Mouse (Mus musculus): ENCODE results near the gene Chd9. TPM values are rescaled to one million over a fixed set of nuclear protein-coding genes. Genes with fewer than 3 reads are reported as not detected.

Gene Chd9
- 95.6 and 110 TPM in 2 replicates for polyA plus RNA-seq (2014; fragmentation: Nextera tagmentation; extraction: Ambion mirVana)

DNA sequence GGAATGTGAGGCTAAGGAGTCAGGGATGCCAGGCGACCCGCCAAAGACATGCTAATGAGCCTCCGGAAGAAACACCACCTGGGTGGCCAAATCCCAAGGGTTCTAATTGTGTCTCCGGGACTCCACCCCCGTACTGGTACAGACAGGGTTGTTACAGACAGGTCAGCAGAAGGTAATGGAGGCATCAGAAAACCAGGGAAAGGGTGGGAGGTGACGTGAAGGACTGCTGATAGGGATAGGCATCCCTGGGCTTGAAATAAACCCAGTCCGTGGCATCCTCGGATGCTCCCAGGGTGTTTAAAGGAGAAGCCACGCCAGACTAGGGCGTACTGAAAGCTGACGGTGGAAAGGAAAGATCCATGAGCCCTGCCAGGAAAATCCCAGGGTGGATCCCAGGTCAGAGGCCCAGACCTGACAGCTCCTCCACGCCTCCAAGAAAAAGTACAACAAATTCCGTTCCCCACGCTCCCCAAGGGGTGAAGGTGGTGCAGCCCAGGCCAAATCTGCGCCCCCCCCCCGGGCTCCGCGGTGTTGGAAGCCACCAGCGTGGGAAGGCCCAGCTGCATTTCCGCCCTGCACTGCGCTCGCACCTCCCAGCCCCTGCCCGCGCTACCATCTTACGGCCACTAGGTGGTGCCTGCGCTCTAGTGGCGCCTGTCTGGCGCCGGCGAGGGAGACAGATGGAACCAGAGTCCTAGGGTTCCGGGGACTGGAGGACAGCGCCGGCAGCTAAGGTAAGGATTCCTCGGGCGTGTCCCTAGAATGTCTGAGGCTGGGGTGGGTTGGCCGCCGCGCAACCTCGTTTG is at the start of gene Chd9:
Gene Chd9, plus strand, starts transcription at position 172 of the 806 bp plus-strand sequence.
- Histone ChIP-seq H3K4me1 (ENCODE audit: control insufficient read depth, insufficient read depth, low read length) (peaks cover 11% of the 10 kb centered on the region), H3K4me2 (ENCODE audit: low read length) (peak within 1 kb of the TSS; percentile 77), H3K27ac (ENCODE audit: low read depth, low read length) (peak within 1 kb of the TSS; percentile 65; the same call in 1 of the 2 replicates), H3K4me3 (ENCODE audit: low read depth, low read length) (peak within 1 kb of the TSS; percentile 42), H3K27me3 (replicated peaks; ENCODE audit: control insufficient read depth, insufficient read depth, low read length) (no peaks in the 10 kb centered on the region), H3K9ac (ENCODE audit: low read length) (peak within 1 kb of the TSS; percentile 63), H3K36me3 (ENCODE audit: control insufficient read depth, insufficient read depth, low read length) (no peaks in the 10 kb centered on the region), H3K9me3 (replicated peaks; ENCODE audit: control insufficient read depth, low read length) (no peaks in the 10 kb centered on the region)
- peak; percentile 96 for ATAC-seq
- peak; percentile 94 for DNase-seq (ENCODE audit: low spot score)
- under 1% methylated on average over 39 of the region's 39 CpGs for WGBS

GRCm38 (mm10) chr8:90791616-90792015 is 36.5 kb upstream of the Chd9 start:
- Histone ChIP-seq H3K9me3 (replicated peaks; ENCODE audit: control insufficient read depth, low read length) (no peaks in the 10 kb centered on the region), H3K36me3 (ENCODE audit: control insufficient read depth, insufficient read depth, low read length) (no peaks in the 10 kb centered on the region), H3K27me3 (replicated peaks; ENCODE audit: control insufficient read depth, insufficient read depth, low read length) (no peaks in the 10 kb centered on the region), H3K4me3 (ENCODE audit: low read depth, low read length) (no peak overlapping the region), H3K4me1 (ENCODE audit: control insufficient read depth, insufficient read depth, low read length) (0 out of 2 replicates have a peak, but pooled peaks cover 2% of the 10 kb centered on the region), H3K4me2 (ENCODE audit: low read length) (no peak overlapping the region), H3K9ac (ENCODE audit: low read length) (no peak overlapping the region), H3K27ac (ENCODE audit: low read depth, low read length) (no peak overlapping the region)
- ATAC-seq (no peak), DNase-seq (ENCODE audit: low spot score) (no peak)
- 97% methylated on average over 1 of the region's 1 CpGs for WGBS

DNA sequence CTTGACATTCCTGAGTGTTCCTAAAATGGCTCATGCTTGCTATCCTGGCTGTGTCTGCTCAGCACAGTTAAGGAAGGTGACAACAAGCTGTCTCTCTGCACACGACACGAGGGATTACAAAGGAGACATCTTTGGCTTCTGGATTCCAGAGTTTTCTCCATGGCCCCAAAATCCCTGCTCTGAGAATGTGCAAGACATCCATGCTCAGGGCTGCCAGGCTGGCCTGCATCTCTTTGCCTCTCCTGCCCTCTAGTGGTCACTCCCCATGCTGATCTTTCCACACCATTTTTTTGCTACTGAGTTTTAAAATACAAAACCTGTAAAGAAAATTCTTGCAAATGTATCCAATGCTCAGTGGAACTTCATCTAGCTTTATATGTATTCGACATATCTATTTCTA is 34.4 kb upstream of the Chd9 start:
- H3K4me1 ChIP-seq (ENCODE audit: control insufficient read depth, insufficient read depth, low read length), result 0 out of 2 replicates have a peak, but pooled peaks cover 2% of the 10 kb centered on the region
- H3K27me3 ChIP-seq (replicated peaks; ENCODE audit: control insufficient read depth, insufficient read depth, low read length), result no peaks in the 10 kb centered on the region
- H3K27ac ChIP-seq (ENCODE audit: low read depth, low read length), result no peak overlapping the region
- no peak overlapping the region for H3K4me3 ChIP-seq (ENCODE audit: low read depth, low read length)
- no peaks in the 10 kb centered on the region for H3K36me3 ChIP-seq (ENCODE audit: control insufficient read depth, insufficient read depth, low read length)
- no peaks in the 10 kb centered on the region for H3K9me3 ChIP-seq (replicated peaks; ENCODE audit: control insufficient read depth, low read length)
- no peak overlapping the region for H3K9ac ChIP-seq (ENCODE audit: low read length)
- H3K4me2 ChIP-seq (ENCODE audit: low read length), result no peak overlapping the region
- DNase-seq (ENCODE audit: low spot score) (peak; percentile 89), ATAC-seq (peak; percentile 69)
- 1% methylated on average over 3 of the region's 3 CpGs for WGBS

- no peak overlapping the region for H3K4me3 ChIP-seq (ENCODE audit: low read depth, low read length)
- DNase-seq (ENCODE audit: low spot score) (peak; percentile 75), ATAC-seq (peak; percentile 65)
- H3K27me3 ChIP-seq (replicated peaks; ENCODE audit: control insufficient read depth, insufficient read depth, low read length), result no peaks in the 10 kb centered on the region
- 0 out of 2 replicates have a peak overlapping the region, but pooled peaks have one; percentile 21 for H3K9ac ChIP-seq (ENCODE audit: low read length)
- H3K27ac ChIP-seq (ENCODE audit: low read depth, low read length), result no peak overlapping the region
- H3K4me1 ChIP-seq (ENCODE audit: control insufficient read depth, insufficient read depth, low read length), result 0 out of 2 replicates have a peak, but pooled peaks cover 2% of the 10 kb centered on the region
- 12% methylated on average over 12 of the region's 12 CpGs for WGBS
- peak overlapping the region; percentile 38 for H3K4me2 ChIP-seq (ENCODE audit: low read length)
- H3K9me3 ChIP-seq (replicated peaks; ENCODE audit: control insufficient read depth, low read length), result no peaks in the 10 kb centered on the region
- no peaks in the 10 kb centered on the region for H3K36me3 ChIP-seq (ENCODE audit: control insufficient read depth, insufficient read depth, low read length)
These were observed 32.9 kb upstream of the Chd9 start for GRCm38 (mm10) chr8:90794990-90795861.

DNA sequence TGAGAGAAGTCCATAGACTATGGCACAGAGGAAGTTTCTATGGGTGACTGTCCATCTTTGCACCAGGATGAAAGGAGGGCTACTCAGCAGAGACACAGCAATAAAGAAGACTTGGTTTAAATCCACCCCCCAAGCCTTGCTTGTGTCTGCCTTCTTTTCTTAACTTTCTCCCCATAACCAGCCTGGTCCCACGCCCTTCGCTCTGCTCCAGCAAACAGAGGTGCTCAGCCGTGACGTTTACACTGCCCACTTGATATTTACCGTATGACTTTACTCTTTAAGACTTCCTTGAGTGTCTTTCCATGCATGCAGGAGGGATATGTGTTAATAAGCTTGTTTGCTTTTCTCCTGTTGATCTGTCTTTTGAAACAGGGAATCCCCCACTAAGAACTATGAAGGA is 28.7 kb upstream of the Chd9 start:
- Histone ChIP-seq H3K36me3 (ENCODE audit: control insufficient read depth, insufficient read depth, low read length) (no peaks in the 10 kb centered on the region), H3K9ac (ENCODE audit: low read length) (no peak overlapping the region), H3K27ac (ENCODE audit: low read depth, low read length) (no peak overlapping the region), H3K4me3 (ENCODE audit: low read depth, low read length) (no peak overlapping the region), H3K9me3 (replicated peaks; ENCODE audit: control insufficient read depth, low read length) (no peaks in the 10 kb centered on the region), H3K4me2 (ENCODE audit: low read length) (no peak overlapping the region), H3K4me1 (ENCODE audit: control insufficient read depth, insufficient read depth, low read length) (0 out of 2 replicates have a peak, but pooled peaks cover 2% of the 10 kb centered on the region), H3K27me3 (replicated peaks; ENCODE audit: control insufficient read depth, insufficient read depth, low read length) (no peaks in the 10 kb centered on the region)
- ATAC-seq (no peak), DNase-seq (ENCODE audit: low spot score) (no peak)
- WGBS, result 82% methylated on average over 5 of the region's 5 CpGs

DNA sequence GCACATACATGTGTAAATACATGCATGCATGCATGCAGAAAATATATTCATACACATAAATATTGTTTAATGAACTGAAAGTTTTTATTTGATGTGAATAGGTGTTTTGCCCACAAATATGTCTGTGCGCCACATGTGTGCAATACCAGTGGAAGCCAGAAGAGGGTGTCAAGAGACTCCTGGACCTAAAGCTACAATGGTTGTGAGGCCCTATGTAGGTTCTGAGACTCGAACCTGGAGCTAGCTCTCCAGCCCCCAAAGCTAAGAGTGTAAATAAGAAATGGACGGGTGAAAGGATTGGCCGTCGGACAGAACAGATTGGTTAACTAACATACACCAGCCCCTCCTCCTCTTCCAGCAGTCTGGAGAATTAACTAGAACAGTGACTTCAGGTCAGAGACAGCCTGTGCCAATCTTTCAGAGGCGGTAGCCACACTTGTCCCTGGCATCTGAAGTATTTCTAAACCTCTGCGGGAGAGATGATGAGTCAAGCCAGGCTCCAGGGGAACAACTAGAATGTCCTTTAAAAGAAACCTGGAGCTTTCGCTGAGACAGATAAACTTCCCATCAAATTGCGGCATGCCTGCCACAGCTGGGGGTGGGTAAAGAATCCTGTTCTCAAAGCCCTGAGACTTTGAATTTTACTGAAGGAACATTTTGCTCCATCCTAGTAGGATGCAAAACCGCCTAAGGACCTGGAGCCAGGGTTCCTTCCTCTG is 14.4 kb upstream of the Chd9 start:
- DNase-seq (ENCODE audit: low spot score) (no peak), ATAC-seq (no peak)
- H3K4me2 ChIP-seq (ENCODE audit: low read length), result no peak overlapping the region
- H3K9me3 ChIP-seq (replicated peaks; ENCODE audit: control insufficient read depth, low read length), result peaks cover 2% of the 10 kb centered on the region; the same call in 1 of the 2 replicates
- no peaks in the 10 kb centered on the region for H3K36me3 ChIP-seq (ENCODE audit: control insufficient read depth, insufficient read depth, low read length)
- no peak overlapping the region for H3K4me3 ChIP-seq (ENCODE audit: low read depth, low read length)
- 91% methylated on average over 10 of the region's 10 CpGs for WGBS
- peaks cover 7% of the 10 kb centered on the region; the same call in 1 of the 2 replicates for H3K4me1 ChIP-seq (ENCODE audit: control insufficient read depth, insufficient read depth, low read length)
- H3K27me3 ChIP-seq (replicated peaks; ENCODE audit: control insufficient read depth, insufficient read depth, low read length), result no peaks in the 10 kb centered on the region
- H3K9ac ChIP-seq (ENCODE audit: low read length), result no peak overlapping the region
- H3K27ac ChIP-seq (ENCODE audit: low read depth, low read length), result no peak overlapping the region

DNA sequence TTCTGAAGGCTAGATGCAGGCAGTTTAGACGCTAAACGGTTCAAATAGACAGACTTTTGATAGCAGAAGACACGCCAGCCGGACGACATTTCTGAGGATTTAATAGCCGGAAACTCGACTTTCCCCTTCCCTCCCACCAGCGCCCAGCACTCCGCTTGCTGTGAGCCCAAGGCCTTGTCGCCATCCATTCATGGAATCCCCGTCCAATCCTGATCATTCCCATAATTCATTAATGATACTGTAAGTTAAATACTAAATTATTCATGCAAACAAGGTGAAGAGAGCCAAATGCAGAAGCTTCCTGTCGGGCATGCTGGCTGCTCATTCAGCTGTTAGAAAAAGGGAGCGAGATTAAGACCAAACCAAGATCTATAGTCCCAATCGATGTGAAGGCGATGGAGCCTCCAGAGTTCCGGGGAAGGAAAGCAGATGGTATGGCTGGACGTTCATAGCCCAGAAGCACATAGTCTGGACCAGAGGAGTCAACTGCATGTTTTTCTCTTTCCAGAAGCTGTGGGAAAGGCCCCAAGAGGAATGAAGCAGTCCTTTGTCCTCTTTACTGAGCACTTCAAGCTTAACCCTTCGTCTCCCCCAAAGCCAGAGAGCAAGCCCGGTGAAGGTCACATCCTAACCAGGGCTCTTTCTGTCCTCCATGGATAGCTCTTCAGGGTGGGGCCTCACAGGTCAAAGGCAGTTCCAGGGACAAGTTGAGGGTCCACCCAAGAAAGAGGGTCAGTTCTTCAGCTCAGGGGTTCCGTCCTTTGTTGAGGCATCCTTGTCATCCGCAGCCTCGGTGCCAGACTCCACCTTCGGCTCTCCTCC is 11.9 kb upstream of the Chd9 start:
- no peaks in the 10 kb centered on the region for H3K27me3 ChIP-seq (replicated peaks; ENCODE audit: control insufficient read depth, insufficient read depth, low read length)
- no peaks in the 10 kb centered on the region for H3K36me3 ChIP-seq (ENCODE audit: control insufficient read depth, insufficient read depth, low read length)
- DNase-seq (ENCODE audit: low spot score), result peak; percentile 50
- no peak overlapping the region for H3K4me2 ChIP-seq (ENCODE audit: low read length)
- no peak overlapping the region for H3K27ac ChIP-seq (ENCODE audit: low read depth, low read length)
- H3K4me1 ChIP-seq (ENCODE audit: control insufficient read depth, insufficient read depth, low read length), result peaks cover 7% of the 10 kb centered on the region; the same call in 1 of the 2 replicates
- no peaks in the 10 kb centered on the region for H3K9me3 ChIP-seq (replicated peaks; ENCODE audit: control insufficient read depth, low read length)
- no peak; the same call in 1 of the 2 replicates for ATAC-seq
- WGBS, result 63% methylated on average over 23 of the region's 23 CpGs
- H3K4me3 ChIP-seq (ENCODE audit: low read depth, low read length), result no peak overlapping the region
- H3K9ac ChIP-seq (ENCODE audit: low read length), result no peak overlapping the region

DNA sequence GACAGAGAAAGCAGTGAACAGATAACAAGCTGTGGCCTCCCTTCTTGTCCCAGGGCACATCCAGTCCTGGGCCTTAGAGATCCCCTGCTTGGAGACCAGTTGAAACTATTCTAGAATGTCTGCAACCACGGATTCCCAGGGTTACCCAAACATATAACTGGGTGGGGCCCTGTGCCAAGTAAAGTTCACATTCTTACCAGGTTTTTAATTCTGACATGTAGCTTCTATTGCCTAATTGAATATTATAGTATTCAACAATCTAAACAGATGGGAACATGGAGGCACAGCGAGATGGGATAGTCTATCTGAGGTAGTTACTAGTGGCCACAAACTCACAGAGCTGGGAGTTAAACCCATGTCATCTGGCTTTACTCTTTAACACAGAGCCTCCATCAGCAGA is 10.9 kb upstream of the Chd9 start, which contains the start of gene Gm19935:
Gene Gm19935, minus strand, starts transcription at position 101 of the 400 bp plus-strand sequence.
- Histone ChIP-seq H3K27ac (ENCODE audit: low read depth, low read length) (no peak within 1 kb of the TSS), H3K4me1 (ENCODE audit: control insufficient read depth, insufficient read depth, low read length) (peaks cover 7% of the 10 kb centered on the region; the same call in 1 of the 2 replicates), H3K4me2 (ENCODE audit: low read length) (no peak within 1 kb of the TSS), H3K36me3 (ENCODE audit: control insufficient read depth, insufficient read depth, low read length) (no peaks in the 10 kb centered on the region), H3K4me3 (ENCODE audit: low read depth, low read length) (no peak within 1 kb of the TSS), H3K9me3 (replicated peaks; ENCODE audit: control insufficient read depth, low read length) (no peaks in the 10 kb centered on the region), H3K9ac (ENCODE audit: low read length) (no peak within 1 kb of the TSS), H3K27me3 (replicated peaks; ENCODE audit: control insufficient read depth, insufficient read depth, low read length) (no peaks in the 10 kb centered on the region)
- DNase-seq (ENCODE audit: low spot score), result no peak
- ATAC-seq, result no peak
- 81% methylated on average over 2 of the region's 2 CpGs for WGBS
